Mouse (Mus musculus) left cerebral cortex, postnatal 10 days (tissue): ENCODE measurements around the gene Cd300lg. TPM values are rescaled to one million over a fixed set of nuclear protein-coding genes. Genes with fewer than 3 reads are reported as not detected.

Experiments used
- DNase-seq, 2 experiments: peaks; one replicate each; pipeline ENCODE4 v3.0.0; 2021 to 2022; ENCODE audit warnings: low spot score in 2 of 2, mixed read lengths in 1 of 2; ENCODE audit errors: extremely low spot score in 1 of 2
- intact Hi-C: fragments of 180-260 bp; cut with DNase I; formaldehyde crosslinking; loops from one replicate; pipeline ENCODE4 v1.15.1; 2025
- total RNA-seq, 2 experiments: library from RNA; stranded (reverse); gene quantifications; 2 replicates each; pipeline ENCODE4 v1.2.3; 2021

Cd300lg gene
- total RNA-seq, 2 experiments from 2014 or later: not detected

DNA sequence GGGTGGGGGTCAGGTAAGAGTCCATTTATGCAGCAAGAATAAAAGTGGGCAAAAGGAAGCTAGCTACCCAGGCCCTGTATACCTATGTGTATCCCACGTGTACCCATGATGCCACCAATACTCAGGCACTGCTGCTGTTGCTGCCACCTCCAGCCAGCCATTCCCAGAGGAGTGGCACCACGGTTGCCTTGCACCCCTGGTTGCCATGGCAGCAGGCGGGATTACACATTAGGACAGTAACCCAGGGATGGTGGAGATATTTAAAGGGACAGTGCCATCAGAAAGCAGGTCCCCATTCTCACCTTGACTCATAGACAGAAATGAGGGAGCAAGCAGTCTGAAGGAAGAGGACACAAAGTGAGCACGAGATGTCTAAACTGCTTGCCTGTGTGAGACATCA is 41.9 kb downstream of the Cd300lg start:
- intact Hi-C loops: no loop called here
- no peak for DNase-seq

DNA sequence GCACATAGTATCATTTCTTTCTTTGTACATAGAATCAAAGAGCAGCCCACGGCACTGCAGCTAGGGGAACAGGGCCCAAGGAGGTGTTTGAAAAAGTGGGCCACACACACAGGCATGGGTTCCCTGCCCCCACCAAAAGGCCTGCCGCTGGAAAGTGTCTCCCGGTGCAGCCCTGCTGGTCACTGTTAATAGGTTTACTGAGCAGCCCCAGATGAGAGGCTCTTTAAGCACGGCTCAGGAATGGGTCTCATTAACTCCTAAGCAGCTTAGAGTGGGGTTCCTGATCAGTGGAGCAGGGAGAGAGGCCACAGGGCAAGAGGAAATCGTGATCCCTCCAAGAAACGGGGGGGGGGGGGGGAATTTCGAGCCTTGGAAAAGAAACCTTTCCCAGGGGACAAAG is 42.9 kb downstream of the Cd300lg start:
- intact Hi-C loops: no loop called here
- DNase-seq: no peak

DNA sequence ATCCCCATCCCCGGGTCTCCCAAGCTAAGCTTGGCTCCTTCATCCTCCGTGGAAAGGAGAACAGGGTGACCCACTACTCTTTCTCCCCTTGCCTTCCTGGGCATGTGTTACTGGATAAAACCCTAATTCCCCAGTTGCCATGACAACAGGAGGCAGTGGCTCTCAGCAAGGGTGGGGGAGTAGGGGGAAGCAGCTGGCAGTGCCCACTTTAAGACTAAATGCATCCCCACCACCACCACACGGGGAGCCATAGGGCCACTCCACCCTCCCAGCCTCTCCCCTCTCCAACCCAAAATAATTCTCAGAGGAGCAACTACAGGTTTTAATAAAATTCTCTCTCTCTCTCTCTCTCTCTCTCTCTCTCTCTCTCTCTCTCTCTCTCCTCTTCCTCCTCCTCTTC is 45.0 kb downstream of the Cd300lg start:
- DNase-seq: peak; percentile 80 to 84
- intact Hi-C loops: no loop called here

DNA sequence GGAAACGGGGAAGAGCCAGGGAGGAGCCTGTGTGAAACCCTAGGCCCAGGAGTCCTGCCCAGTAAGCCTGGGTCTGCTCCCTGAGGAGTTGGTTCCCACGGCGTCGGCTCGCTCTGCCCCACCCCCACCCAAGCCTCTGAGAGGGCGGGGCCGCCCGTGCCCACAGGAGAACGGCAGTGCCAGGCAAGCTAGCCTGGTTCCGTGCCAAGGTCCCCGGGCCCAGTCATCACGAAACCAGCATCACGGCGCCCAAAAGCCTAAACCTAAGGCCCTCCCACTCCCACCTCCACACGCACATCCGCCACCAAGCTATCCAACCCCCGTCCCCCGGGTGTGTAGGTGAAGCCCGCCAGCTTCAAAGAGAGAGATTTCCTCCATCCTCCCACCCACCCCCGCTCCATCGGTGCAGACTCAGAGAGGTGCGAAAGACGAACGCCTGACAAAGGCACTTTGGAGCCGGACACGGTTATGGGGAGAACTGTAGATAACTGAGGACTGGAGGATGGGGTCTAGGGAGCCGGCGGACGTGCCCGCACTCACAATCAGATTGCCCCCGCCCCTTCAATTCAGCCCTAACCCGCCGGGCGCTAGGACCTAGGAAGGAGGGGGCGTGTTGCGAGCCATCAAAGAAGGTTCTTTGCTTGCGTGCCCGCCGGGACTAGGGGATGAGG is 45.9 kb downstream of the Cd300lg start:
- peak; percentile 82 to 89 for DNase-seq
- intact Hi-C loops: no loop called here

DNA sequence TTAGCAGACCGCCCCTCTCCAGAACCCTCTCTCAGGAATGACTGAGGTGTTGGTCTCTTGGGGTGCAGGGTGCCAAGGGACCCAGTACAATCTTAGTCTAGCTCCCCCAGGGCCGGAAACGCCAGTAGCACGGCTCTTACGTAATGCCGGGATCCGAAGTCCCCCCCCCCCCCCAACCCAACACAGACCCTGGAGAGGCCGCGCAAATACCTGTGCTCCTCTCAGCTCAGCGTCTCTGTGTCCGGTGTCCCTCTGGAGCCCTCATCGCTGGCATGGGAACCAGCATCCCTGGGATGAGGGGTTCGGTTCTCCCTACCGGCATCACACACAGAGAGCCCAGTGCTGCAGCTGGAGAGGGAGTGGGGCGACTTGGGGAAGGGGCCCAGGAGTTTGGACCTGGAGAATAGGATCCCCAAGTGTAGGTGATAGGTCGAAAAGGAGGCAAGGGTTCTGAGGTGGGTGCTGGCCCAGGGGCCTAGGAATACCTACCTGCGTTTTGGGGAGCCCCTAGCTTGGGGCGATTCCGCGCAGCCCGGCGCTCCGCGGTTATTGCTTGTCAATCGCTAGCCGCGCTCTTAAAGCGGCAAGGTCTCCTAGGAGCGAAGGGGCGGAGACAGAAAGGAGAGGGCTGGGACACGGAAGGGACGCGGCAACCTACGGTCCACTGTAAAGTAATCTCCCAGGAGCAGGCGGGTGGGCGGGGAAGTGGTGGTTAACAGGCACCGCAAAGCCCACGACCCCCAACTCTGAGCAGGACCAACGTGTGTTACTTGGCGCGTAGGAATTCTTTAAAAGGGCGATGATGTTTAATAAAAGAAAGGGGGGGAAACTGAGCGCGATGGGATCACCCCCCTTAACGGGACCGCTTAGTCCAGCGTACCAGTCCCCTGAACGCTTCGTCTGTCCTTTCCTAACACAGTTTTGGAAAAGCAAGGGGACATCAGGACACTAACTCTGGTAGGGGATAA is 46.9 kb downstream of the Cd300lg start, which contains the start of gene Mpp2:
TSS of gene Mpp2 (minus strand) at position 585 of the 968 bp plus-strand sequence.
- intact Hi-C loops: no loop called here
- DNase-seq: peak; percentile 60 to 83

DNA sequence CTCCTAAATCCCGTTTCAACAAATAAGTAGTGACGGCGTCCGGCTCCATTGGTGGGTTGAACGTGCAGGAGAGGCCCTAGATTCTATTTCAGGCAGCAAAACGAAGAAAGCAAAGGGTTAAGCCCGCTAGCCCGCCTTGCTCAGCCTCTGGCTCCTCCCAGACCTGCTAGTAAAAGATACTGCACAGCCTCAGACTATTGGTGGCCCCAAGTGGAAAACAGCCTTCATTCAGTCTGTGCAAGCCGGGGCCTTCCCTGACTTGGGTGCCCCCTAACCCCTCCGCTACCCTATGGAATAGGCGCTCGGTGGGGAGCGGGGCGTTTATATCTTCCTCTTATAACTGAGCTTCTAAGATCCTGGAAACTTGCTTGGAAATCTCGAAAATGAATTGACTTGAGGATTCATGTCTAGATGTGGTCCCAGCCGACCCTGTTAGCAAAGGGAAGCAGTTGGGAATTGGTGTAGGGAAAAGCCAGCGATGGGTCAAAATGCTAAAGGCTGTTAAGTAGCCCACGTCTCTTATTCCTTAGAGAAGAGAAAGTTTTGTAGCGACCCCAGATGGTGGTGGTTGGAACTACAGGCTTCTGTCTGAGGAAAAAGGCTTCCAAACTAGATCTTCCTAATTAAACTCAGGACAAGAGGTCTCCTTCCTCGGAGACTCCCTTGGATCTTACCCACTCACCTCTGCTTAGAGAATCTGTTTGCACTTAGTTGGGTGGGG is 47.9 kb downstream of the Cd300lg start:
- intact Hi-C loops: no loop called here
- DNase-seq: peak; percentile 62 to 71

DNA sequence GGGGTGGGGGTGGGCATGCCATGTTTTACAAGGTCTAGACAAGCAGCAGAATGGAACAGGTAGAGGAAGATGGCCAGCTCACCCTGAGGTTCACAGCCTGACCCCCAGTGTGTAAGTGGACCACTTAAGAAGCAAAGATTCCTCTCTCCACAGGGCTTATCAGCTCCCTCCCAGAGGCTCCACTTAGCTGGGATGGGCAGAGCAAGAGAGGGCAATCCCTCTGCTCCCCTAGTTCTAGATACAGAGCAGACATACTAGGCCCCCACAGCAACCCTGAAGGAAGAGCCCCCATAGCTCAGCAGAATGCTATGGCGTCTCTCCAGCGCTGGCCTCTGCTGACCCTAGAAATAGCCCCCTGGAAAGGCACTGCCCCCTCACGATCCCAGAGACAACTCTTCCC is 54.4 kb downstream of the Cd300lg start:
- intact Hi-C loops: loop anchor here (5.0 kb wide), 1 partner anchor 33 kb away; no protein-coding TSS in a partner anchor
- no peak for DNase-seq

DNA sequence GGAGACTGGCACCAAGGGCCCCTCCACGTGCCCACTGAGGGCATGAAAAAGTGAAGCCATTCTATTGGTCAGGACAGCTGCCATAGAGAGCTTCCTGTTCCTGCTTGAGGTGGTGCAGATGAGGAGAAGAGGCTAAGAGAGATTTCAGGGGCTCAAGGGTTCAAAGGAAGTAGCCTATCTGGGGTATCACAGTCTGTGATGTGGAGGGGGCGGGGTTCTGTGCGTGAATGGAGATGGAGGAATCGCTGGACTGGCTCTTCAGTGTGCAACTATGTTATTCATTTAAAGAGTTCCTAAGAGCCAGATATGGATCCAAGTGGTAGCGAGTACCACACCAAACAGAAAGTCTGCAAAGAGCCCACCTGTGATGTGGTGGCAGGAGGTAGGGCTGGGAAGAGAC is 55.1 kb downstream of the Cd300lg start:
- intact Hi-C loops: loop anchor here (5.0 kb wide), 1 partner anchor 34 kb away; no protein-coding TSS in a partner anchor

DNA sequence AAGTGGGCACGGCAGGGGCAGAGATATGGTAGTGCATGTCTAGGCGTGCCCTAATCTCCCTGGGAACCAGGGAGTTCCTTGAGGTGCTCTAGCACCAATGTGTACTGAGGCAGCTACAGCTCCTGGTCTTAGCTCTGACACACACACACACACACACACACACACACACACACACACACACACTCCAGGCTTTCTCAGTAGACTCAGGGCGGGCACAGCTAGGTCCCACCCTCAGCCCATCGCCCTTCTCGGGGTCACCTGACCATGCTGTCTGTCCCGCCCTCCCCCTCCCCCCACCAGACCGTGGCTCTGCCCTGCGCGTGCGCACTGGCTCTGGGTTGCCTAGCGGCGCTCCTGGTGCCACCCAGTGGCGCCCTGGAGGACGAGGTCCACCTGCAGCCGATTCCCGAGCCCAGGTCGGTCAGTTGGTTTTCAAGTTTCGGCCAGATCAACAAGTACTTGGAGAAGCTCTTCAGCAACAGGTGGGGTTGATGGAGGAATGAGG is 55.6 kb downstream of the Cd300lg start:
- DNase-seq: peak in 1 of 2 experiments; percentile 88
- intact Hi-C loops: loop anchor here (5.0 kb wide), 1 partner anchor 35 kb away; no protein-coding TSS in a partner anchor

More for the DNA sequence above, 55.1 kb downstream of the Cd300lg start:
- DNase-seq: no peak

DNA sequence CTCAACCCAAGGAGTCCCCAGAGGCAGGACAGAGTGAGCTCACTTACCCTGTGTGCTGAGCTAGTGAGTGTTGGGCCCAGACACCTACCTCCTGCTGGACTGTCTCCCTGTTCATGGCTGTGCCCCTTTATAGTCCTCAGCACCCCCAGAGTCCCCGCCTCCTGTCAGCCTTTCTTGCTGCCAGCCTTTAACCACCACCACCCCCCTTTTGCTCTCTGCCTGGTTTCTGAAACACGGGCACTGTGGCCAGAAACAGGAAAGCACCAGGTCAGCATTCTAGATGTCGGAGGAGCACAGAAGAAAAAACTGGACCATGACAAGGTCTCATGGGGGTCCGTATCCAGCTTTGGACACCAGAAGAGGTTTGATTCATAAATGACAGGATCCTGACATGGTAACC is 59.9 kb downstream of the Cd300lg start, which contains the start of gene Ppy:
TSS of gene Ppy (minus strand) at position 101 of the 400 bp plus-strand sequence.
- intact Hi-C loops: no loop called here
- no peak for DNase-seq

DNA sequence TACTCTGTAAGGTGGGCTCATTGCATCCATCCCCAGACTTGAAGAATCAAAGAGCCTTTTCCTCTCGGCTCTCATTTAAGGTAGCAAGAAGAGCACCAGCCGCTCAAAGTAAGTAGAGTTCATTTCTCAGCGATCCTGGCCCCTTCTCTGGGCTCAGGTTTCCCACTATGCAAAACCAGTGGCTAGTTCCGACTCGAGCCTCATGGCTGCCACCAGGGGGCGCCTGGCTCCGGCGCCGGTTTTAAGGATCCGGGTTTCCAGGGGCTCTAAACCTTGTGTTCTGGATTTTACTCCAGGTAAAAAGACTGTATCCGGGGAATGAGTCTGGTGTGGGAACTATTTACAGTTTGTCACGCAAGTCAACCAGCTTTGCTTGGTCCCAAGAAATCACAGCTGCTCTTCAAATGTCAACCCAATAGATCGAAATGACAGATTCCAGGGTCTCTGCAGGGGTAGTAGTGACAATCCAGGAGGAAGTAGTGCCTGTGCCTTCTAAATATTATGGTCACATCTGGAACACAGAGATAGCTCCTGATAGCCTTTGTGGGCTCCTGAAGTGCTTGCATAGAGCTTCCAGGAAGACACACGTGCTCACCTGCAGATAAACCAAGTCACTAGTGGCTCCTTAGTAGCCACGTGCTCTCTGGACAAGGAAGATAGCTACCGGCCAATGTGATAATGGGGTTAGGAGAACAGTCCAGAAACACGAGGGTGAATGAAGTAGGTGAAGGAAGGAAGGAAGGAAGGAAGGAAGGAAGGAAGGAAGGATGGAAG is 61.4 kb downstream of the Cd300lg start:
- peak; percentile 42 to 66 for DNase-seq
- intact Hi-C loops: loop anchor here (1.0 kb wide), 1 partner anchor 36 kb away; no protein-coding TSS in a partner anchor

Other genes with a start within 250 kb of the Cd300lg start
- 1 to 10 TPM; 3.1 to 3.3 TPM for gene Meox1, start 147.1 kb upstream of the Cd300lg start, total RNA-seq
- not detected for gene Sost, start 74.5 kb upstream of the Cd300lg start, total RNA-seq
- not detected for gene Cfap97d1, start 57.2 kb upstream of the Cd300lg start, total RNA-seq
- 100 to 1,000 TPM; 138 to 142 TPM for gene Dusp3, start 54.5 kb upstream of the Cd300lg start, total RNA-seq
- gene Mpp3, start 13.0 kb upstream of the Cd300lg start, total RNA-seq: 10 to 100 TPM; 34.1 to 36.3 TPM
- gene Mpp2, start 47.0 kb downstream of the Cd300lg start, total RNA-seq: 100 to 1,000 TPM; 103 to 107 TPM
- not detected for gene Ppy, start 59.8 kb downstream of the Cd300lg start, total RNA-seq
- gene Pyy, start 66.3 kb downstream of the Cd300lg start, total RNA-seq: not detected
- under 1 TPM in 1 of 2 experiments, not detected in 1; 0.20 TPM for gene Nags, start 104.0 kb downstream of the Cd300lg start, total RNA-seq
- 10 to 100 TPM; 24.3 to 24.4 TPM for gene Tmem101, start 114.9 kb downstream of the Cd300lg start, total RNA-seq
- gene Lsm12, start 143.8 kb downstream of the Cd300lg start, total RNA-seq: 10 to 100 TPM; 67.6 to 72.3 TPM
- gene G6pc3, start 148.1 kb downstream of the Cd300lg start, total RNA-seq: 10 to 100 TPM; 43.8 to 45.0 TPM
- 100 to 1,000 TPM; 190 TPM for gene Hdac5, start 188.7 kb downstream of the Cd300lg start, total RNA-seq
- under 1 TPM; 0.83 to 0.99 TPM for gene BC030867, start 207.4 kb downstream of the Cd300lg start, total RNA-seq
- under 1 TPM; 0.49 to 0.71 TPM for gene Asb16, start 227.2 kb downstream of the Cd300lg start, total RNA-seq
- 10 to 100 TPM; 61.2 to 64.4 TPM for gene Tmub2, start 243.4 kb downstream of the Cd300lg start, total RNA-seq